Mouse (Mus musculus) activated CD4-positive, CD25-positive, alpha-beta regulatory T cell, adult 4 months (primary cell): Measurements from ENCODE around the gene Pnkp. TPM values are rescaled to one million over a fixed set of nuclear protein-coding genes. Genes with fewer than 3 reads are reported as not detected.

Experiments
- ATAC-seq: one replicate; pipeline ENCODE4 v1.8.0; 2017
- polyA plus RNA-seq, 2 experiments: library from polyadenylated mRNA; unstranded; fragments of 100-300 nt; shearing (Covaris generic); gene quantifications; one replicate each; pipeline ENCODE4 v1.2.1; 2017

Gene Pnkp
- polyA plus RNA-seq, 2 experiments from 2014 or later: 41.4 to 48.8 TPM

DNA sequence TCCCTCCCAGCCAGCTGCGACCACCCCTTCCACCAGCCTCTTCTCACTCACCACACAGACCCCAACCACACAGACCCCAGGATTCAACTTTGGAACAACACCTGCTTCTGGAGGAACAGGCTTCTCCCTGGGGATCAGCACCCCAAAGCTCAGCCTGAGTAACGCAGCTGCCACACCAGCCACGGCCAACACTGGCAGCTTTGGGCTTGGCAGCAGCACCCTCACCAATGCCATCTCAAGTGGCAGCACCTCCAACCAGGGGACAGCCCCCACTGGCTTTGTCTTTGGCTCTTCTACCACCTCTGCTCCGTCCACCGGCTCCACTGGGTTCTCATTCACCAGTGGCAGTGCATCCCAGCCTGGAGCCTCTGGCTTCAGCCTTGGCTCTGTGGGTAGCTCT, 28.2 kb upstream of the Pnkp start:
- ATAC-seq: no peak

DNA sequence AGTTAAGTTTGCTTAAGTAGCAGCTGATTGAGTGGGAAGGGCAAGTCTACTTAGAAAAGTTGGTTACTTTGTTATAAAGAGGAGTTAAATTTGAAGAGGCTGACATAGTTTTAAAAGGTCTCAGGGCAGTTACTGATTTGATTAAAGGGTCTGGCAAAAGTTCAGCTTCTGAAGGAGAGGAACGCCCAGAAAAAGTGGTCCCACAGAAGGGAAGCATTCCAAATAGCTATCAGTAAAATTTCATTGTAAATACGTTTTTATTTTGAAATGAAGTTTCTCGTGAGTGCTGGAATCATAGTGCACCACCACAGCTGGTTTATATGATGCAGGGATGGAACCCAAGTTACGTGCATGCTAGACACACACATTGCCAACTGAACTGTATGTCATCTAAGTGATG, 24.2 kb upstream of the Pnkp start:
- ATAC-seq: no peak

DNA sequence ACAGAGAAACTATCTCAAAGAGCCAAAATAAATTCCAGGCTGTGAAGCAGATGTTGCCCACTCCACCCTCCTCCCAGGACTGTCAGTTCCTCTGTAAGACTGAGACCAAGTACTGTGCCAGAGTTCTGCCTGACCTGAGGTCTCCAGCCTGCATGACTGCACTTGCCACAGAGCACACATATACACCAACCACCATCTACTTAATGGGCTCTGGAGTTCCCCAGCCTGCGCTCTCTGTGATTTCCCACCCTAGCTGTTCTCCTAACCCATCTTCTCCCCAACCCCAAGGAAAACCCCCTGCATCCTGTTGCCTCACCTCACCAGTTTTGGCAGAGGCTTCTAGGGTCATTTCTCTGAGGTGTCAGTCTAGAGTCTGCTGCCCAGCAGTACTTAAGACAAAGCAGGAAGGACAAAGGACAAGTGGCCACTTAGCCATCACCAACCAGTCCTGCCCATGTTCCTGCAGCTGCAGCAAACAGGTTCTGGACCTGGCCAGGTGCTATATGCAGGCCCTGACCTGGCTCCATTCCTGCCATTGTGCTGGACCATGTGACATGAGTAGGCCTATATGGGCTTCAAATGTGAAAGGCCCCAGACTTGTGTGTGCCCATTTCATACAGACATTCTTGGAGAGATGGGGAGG, 21.4 kb upstream of the Pnkp start:
- ATAC-seq: no peak

DNA sequence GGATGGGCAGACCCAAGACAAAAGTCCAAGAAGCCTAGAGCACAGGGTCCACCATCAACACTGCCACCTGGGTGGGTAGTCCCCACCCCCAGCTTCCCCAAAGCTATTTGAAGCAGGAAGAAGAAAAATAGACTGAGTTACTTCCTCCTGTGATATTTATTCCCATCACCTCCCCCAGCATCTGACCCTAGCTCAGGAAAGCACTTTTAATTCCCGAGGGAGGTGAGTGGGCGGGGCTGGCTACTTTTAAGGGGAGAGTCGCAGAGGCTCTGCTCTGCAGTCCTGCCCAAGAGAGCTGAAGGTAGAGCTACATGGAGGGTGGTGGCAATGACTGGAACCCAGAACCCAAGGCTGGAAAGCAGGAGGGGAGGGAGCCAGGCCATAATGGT, 20.9 kb upstream of the Pnkp start:
- ATAC-seq: no peak

DNA sequence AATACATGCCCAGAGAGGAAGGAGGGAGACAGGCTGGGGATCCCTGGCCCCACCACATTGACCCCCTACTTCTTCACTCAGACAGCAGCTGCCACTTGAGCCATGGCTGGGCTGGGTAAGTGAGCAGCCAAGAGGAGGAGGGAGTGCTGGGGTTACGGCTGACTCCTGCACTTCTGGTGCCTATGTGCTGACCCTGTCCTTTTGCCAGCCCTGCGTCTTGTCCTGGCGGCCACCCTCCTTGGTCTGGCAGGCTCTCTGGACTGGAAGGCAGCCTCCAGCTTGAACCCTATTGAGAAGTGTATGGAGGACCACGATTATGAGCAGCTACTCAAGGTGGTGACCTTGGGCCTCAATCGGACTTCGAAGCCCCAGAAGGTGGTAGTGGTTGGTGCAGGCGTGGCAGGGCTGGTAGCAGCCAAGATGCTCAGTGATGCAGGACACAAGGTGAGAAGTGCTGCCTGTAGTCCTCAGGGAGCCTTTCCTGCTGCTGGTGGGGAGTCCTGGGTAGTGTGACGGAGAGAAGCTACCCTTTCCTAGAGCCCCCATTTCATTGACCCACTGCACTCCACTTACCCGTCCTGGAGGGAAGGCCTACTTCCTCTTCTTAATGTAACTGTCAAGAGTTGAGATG, 20.4 kb upstream of the Pnkp start:
- ATAC-seq: no peak

DNA sequence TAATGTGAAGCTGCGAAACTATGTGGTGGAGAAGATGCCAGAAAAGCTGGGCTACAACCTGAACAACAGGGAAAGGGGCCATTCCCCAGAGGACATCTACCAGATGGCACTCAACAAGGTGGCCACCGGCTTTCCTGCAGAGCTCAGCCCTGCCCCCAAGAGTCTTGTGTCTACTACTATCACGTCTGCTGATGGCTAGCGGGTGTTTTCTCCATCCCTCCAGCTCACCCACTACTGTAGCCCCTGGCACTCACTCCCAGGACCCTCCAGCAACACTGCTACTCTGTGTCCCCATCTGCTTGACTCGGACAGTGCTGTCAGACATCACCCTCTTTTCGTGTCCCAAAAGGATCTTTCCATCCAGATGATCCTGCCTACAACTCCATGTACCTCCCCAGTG, 18.9 kb upstream of the Pnkp start:
- no peak for ATAC-seq

DNA sequence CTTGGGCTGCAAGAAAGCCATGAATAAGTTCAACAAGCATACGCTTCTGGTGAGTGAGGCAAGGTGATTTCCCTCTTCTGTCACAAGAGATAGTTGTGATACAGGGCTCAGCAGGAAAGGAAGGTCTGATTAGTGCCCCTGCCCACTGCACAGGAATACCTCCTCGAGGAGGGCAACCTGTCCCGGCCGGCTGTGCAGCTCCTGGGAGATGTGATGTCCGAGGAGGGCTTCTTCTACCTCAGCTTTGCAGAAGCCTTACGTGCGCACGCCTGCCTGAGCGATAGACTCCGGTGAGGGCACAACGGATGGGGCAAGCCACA, 17.8 kb upstream of the Pnkp start:
- peak; percentile 34 for ATAC-seq

DNA sequence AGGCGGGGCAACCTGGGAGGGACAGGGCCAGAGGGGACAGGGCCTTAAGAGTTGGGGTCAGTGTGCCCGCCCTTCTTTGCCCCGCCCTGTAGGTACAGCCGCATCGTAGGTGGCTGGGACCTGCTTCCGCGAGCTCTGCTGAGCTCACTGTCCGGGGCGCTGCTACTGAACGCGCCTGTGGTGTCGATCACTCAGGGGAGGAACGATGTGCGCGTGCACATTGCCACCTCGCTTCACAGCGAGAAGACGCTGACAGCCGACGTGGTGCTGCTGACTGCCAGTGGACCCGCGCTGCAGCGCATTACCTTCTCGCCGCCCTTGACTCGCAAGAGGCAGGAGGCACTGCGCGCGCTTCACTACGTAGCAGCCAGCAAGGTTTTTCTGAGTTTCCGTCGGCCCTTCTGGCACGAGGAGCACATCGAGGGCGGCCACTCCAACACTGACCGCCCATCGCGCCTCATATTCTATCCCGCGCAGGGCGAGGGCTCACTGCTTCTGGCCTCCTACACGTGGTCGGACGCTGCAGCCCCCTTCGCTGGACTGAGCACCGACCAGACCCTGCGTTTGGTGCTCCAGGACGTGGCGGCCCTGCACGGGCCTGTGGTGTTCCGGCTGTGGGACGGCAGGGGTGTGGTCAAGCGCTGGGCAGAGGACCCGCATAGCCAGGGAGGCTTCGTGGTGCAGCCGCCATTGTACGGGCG, 17.3 kb upstream of the Pnkp start:
- peak; percentile 63 for ATAC-seq

DNA sequence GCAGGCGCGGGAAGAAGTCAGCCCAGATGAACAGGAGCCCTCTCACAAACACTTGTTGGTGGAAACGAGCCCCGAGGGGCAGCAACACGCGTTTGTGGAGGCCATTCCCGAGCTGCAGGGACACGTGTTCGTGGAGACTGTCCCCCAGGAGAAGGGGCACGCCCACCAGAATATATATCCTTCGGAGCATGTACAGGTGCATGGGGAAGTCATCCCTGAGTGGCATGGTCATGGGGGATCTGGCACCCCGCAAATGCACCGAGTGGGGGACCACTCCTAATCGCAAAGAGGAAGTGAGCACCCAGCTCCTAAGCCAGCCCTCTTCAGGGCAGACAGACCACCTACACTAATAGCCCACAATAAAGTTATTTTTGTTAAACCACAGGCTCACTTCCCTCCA, 16.5 kb upstream of the Pnkp start:
- no peak for ATAC-seq

DNA sequence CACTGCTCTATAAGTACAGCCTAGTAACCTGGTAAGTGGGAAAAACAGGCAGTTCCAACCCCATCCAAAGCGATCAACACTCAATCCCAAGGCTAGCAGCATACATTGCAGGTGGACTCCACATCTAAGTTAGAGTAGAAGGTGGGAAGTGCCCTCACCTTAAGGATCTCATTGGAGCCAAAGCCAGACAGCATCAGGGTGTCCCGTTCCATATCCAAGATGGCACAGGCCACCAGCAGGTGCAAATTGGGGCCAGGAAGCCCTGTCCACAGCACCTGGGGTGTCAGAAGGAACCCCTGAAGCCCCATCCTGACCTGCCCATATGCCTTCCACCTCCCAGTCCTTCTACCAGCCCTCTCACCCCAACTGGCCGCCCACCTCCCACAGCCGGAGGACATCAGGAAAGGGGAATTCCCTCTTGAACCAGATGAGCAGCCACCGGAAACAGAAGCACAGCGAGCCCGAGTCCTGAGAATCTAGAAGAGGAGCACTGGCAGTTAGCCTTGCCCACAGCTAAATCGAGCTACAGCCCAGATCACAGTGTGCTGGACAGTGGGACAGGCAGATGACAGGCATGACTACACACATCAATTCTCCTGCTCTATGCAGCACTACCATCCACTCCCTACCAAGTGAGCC, 15.0 kb upstream of the Pnkp start:
- no peak for ATAC-seq

DNA sequence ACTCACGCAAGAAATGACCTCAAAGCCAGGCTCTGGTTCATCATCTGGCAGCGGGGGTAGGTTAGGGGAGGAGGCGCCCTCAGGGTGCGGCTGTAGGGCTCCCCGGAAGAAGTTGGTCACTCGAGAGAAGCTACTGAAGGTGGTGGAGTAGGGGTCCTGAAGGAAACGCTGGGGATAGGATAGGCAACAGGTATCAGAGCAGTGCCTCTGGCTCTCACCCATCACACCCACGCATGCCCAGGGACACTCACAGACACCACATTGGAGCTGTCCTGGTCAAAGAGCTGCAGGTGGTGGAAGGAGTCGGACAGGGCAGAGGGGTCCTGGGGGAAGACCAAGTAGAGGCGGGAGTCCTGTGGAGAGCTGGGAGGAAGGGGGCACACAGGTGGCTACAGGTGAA, 11.9 kb upstream of the Pnkp start:
- no peak for ATAC-seq

DNA sequence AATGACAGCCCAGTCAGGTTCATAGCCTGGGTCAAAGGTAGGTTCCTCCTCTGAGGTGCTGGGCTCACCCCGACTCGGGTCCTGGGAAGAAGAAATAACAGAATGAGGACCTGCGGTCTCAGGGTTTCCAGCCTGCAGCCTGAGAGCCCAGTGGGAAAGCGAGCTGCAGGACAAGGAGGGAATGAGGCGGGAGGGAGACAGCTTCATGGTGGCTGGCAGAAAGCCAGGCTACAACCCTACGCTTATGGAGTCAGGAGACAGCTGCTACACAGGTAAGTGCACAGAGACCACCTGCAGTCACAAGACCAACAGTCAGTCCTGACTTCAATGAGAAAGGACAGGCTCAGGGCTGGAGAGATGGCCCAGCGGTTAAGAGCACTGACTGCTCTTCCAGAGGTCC, 10.1 kb upstream of the Pnkp start:
- no peak for ATAC-seq

DNA sequence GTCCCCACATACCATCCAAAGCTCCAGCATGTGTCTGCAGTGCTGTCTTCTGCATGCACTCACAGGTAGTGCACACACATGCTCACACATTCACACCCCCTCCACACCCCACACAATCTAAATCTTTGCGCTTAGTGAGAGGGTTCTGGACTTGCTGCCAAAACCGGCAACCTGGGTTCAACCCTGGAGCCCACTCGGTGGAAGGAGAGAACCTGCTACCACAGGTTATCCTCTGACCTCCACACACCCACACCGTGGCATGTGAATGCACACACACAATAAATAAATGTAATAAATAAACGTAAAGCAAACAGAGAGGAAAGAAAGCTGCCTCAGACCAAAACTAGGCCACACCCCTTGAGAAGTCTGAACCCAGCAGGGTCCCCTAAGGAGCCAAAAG, 9.2 kb upstream of the Pnkp start:
- ATAC-seq: no peak

DNA sequence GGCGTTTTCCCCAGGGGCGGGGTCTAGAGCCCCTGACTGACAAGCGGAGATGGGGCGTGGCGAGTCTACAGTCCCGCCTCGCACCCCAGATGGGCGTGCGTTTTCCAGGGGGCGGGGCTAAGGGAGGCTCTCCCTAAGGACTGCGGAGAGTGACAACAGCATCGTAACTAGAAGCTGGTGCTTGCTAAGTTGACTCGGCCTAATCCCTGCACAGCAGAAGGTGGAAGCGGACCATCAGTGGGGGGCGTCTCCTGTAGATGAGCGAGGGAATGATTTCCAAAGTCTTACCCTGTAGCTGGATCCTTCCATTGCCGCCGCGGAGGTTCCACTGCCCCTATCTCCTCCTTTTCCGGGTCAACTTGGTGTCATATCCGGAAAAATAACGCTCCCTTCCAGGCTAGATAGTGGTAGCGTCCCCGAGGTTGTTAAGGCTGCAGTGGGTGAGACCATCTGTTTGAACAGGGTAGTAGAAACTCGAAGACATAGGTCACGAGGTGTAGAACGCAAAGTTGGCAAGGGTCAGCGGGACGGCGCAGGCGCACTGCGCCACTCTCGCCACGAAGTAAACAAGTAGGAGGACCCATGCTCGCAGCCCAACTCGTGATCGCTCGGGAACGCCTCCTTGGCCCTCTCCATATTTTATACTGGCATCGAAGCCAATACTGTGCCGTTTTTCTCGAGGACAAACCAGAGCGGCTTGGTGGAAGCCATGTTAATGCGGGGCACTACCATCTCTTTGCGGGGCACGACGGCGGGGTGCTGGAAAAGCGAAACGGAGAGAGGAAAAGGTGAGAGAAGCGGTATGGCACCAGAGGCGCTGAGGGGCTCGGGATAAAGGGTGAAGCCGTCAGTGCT, 8.2 kb upstream of the Pnkp start, which contains the start of the genes Akt1s1 and Tbc1d17:
Gene Akt1s1 (plus strand): TSS at position 431 of the 855 bp plus-strand sequence.
Gene Tbc1d17 (minus strand): TSS at position 519 of the 855 bp plus-strand sequence.
- peak; percentile 82 for ATAC-seq

DNA sequence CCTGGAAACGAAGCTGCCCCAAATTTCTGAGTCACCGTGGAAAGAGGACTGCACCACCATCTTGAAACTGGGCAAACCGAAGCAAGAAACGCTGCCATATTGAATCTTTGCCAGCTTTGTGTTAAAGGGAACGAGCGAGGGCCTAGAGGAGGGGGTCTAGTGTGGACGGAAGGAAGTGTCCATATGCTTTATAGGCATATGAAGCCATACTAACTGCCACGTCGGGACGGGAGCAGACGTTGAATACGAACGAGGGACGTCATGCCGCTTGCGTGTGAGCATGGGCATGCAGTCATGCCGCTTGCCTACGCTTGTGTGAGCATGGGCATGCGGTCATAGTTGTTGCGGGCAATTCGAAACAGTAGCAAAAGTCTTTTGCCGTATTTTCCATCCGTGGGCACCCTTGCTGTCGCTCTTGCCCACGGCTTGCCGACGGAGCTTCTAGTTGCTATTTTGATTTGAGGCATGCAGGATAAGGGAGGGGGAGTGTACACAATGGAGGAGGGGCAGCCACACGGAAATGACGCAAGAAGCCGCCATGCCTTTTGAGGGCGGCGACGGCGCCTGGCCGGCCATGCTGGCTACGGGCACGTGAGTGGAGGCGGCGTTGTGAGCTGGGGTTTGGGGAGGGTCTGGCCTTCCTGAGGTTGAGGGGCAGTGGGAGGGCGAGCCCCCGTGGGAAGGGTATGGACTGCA, 7.4 kb upstream of the Pnkp start:
- peak; percentile 42 for ATAC-seq

DNA sequence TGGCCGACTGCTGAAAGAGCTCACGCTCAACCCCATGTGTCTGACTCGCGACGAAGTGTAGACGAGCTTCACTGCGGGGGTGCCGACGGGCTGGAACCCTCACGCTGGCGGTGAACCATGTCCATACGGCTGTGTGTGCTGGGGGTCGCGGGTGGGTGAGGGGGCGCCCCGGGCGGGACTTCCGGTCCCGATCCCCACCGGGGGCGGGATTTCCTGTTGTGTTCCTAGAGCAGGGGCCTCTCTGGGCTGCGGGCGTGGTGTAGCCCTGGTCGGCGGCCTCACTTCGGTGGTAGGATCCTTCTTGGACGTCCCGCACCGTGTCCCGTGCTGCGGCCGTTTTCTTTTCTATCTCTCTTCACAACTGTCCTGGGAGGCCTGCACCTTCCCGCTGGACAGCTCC, 6.8 kb upstream of the Pnkp start:
- ATAC-seq: no peak

DNA sequence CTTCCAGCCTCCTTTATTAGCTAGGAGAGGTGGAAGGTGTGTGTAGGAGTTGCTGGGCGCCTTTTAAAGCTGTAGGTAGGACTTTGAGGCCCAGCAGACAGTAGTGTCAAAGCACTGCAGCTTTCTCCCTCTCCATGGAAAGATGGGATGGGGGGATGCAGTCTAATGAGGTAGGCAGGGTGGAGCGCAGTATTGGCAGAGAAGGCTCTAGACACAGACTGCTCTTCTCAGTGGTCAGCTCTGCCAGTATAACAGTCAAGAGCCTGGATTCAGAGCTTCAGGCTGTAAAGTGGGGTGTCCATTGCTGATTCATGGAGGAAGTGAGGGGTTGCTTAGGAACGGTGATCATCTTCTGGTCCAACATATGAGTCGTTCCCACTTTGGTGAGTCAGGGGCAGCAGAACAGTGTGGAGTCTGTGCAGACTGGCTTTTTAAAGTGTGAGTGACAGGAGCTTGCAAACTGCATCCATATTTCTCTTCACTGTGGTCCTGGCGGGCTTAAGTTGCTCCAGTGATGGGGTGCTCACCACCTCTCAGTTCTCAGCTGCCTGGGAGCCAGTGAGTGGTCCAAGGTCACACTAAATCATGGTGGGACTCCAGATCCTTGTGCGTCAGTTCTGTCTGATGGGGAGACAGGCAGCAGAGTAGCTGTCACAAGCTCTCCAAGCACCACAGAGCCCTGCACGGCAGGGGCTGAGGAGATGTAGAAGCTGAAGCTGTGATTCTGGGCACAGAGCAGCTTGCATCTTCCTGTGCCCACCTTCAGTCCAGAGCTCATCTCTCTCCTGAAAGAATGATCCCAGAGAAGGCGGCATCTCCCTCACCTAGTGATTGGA, 5.9 kb upstream of the Pnkp start:
- ATAC-seq: no peak

DNA sequence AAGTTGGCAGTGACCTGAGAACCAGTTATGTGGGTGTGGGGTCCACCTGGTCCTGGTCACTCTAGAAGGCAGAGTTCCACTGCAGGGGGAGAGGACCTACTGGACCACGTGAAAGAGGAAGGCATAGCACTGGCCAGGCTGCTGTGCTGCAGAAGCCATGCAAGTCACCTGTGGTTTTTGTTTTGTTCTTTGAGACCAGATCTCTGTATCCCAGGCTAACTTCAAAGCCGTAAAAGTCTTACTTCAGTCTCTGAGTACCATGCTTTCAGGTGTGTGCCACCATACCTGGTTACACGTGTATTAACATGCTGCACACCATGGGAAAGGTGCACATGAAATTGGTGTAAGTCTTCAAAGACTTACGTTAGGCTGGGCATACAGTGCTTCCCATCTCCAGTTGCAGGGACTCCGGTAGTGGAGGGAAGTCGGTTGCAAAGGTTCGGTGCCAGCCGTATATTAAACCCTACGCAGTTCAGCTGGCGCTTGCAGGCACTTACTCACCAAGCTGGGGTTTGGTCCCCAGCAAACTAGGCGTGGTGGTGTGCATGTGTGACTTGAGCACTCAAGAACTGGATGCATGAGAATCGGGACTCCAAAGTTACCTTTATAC, 5.2 kb upstream of the Pnkp start:
- ATAC-seq: no peak

DNA sequence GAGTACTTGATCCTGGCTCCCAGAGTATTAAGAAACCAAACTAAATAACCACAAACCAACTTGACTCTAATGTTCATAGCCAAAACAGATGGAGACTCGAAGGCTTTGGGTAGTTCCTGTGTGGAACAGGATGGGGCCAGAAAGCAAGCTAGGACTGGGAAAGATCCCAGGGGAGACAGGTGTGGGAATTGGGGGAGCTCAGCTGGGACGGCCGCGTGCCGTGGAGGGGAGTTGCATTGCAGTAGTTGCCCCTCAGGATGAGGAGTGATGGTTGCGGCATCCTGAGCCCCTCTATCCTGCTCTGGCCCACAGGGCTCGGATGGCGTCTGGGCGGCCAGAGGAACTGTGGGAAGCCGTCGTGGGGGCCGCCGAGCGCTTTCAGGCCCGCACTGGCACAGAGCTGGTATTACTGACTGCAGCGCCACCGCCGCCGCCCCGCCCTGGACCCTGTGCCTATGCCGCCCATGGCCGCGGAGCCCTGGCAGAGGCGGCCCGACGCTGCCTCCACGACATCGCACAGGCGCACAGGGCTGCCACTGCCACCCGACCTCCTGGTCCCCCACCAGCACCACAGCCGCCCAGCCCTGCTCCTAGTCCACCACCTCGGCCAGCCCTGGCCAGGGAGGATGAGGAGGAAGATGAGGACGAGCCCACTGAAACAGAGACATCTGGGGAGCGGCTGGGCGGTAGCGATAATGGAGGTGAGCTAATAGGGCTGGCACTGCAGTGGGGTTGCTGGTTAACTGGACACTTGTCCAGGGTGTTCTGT, 4.5 kb upstream of the Pnkp start:
- no peak for ATAC-seq

DNA sequence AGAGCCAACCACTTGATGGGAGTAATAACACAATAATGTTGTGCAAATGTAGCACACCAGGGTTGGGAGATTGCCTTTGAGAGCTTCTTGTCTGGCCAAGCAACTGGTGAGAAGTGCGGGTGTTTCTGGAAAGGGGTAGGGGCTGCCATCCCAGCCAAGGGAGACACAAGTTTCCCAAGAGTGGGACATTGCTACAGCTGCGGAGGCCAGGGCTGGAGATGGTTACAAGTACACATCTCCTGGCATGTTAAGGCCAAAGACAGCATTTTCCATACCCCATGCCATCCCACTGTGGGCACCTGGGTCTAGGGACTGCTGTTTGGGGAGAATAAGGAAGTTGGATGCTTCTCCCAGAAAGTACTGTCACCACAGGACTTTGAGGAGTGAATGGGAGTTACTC, 3.9 kb upstream of the Pnkp start:
- no peak for ATAC-seq
